Mouse (Mus musculus) liver, embryonic 14.5 days (tissue): ENCODE data around the gene Rft1.

Experiments used
- CTCF ChIP-seq: IDR thresholded peaks from 2 replicates; pipeline ENCODE4 v1.5.1; 2016; ENCODE audit warnings: antibody characterized with exemption, low read depth, control low read depth
- EP300 ChIP-seq: IDR thresholded peaks from 2 replicates; pipeline ENCODE4 v1.6.1; 2016; ENCODE audit warnings: antibody characterized with exemption, low read depth

DNA sequence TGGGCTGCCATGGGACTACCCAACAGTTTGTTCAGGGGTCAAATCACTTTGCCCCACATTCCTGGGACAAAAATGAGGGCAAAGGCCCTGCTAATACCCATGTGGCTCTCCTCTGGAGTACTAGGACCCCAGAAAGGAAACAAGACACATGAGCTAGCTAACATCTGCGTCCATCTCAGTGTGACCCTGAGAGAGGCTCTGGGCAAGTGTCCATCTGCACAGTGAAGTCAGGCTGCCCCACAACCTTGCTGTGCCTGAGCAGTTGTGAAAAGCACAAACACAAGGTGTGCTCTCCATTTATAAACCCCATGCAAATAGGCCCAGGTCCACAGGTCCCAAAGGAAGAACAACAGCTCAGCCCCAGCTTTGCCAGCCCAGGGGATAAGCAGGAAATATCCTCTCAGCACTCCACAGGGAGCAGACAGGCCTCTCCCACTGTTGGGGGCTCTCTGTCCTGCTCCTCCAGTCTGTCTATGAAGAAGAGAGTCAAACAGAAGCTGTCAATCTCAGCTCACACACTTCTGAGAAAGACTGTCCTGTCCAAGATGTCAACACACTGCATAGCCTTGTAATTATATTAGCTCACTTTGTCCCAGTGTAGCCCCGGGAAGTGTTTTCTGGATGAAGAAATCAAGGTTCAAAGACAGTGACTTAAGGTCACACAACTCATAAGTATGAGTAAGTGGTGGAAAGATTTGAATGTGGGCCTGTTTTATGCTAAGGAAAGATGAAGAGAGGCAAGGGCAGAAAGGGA, 41.0 kb upstream of the Rft1 start:
- no peak for TF ChIP-seq CTCF
- TF ChIP-seq EP300 = no peak
